Mouse (Mus musculus): ENCODE measurements around the gene Mypn.

GRCm38 (mm10) chr10:63224341-63224740 lies 20.6 kb upstream of the Mypn start:
- TF ChIP-seq POLR2A (IDR thresholded peaks at IDR 0.05; ENCODE audit: insufficient read length, low read depth) (no peak), USF1 (IDR thresholded peaks at IDR 0.05; ENCODE audit: low read depth) (no peak)

All from myocyte (in vitro differentiated cells).